Mouse (Mus musculus) thymus, adult 2 months (tissue): ENCODE data around the gene Gal. TPM values are rescaled to one million over a fixed set of nuclear protein-coding genes. Genes with fewer than 3 reads are reported as not detected.

Experiments used
- DNase-seq: peaks from one replicate; pipeline ENCODE4 v3.0.0; 2021
- H3K27ac ChIP-seq: fragments of 200-500 bp; 2 replicates; pipeline ENCODE4 v1.5.1; 2012; ENCODE audit warnings: low read length, control low read depth; ENCODE audit not compliant: control insufficient read depth, insufficient read depth
- H3K27me3 ChIP-seq: fragments of 200-500 bp; 2 replicates; pipeline ENCODE4 v1.6.1; 2012; ENCODE audit warnings: mild to moderate bottlenecking, low read length, moderate library complexity, mixed read lengths; ENCODE audit not compliant: control insufficient read depth, insufficient read depth
- H3K36me3 ChIP-seq: fragments of 200-500 bp; 2 replicates; pipeline ENCODE4 v1.6.1; 2012; ENCODE audit warnings: mild to moderate bottlenecking, low read length, moderate library complexity; ENCODE audit not compliant: control insufficient read depth, insufficient read depth
- H3K4me1 ChIP-seq: fragments of 200-500 bp; replicated peaks from 2 replicates; pipeline ENCODE4 v1.6.1; 2012; ENCODE audit warnings: low read length; ENCODE audit not compliant: control insufficient read depth, insufficient read depth
- H3K4me3 ChIP-seq: fragments of 200-500 bp; 2 replicates; pipeline ENCODE4 v1.5.1; 2012; ENCODE audit warnings: mild to moderate bottlenecking, low read length, control low read depth, moderate library complexity; ENCODE audit not compliant: control insufficient read depth, insufficient read depth
- CTCF ChIP-seq: fragments of 200-500 bp; IDR thresholded peaks from 2 replicates; pipeline ENCODE4 v1.5.1; 2012; ENCODE audit warnings: mild to moderate bottlenecking, control low read depth, low read length, moderate library complexity, borderline replicate concordance; ENCODE audit not compliant: control insufficient read depth, poor library complexity, insufficient read depth; ENCODE audit errors: extremely low read depth
- POLR2A ChIP-seq: fragments of 200-500 bp; IDR thresholded peaks from 2 replicates; pipeline ENCODE4 v1.6.1; 2012; ENCODE audit warnings: mild to moderate bottlenecking, low read length, control low read depth, moderate library complexity; ENCODE audit not compliant: control insufficient read depth, poor library complexity, insufficient read depth; ENCODE audit errors: extremely low read depth
- WGBS: fragments of 180-500 bp; shearing (Covaris S2); methylation state at CpG from one replicate; pipeline ENCODE4 v1.1.7; 2018; 5-methylcytosine and 5-hydroxymethylcytosine counted together
- polyA plus RNA-seq: library from polyadenylated mRNA; depleted of rRNA; stranded (reverse); fragments of >200 nt; gene quantifications from 2 replicates; pipeline ENCODE4 v1.2.3, GENCODE M21; 2012; rRNA removed

Gene Gal
- polyA plus RNA-seq, 1 experiment, result 3.4 TPM

- no peaks in the 10 kb centered on the region; the same call in 1 of the 2 replicates for H3K36me3 ChIP-seq
- no peak for DNase-seq
- no peak overlapping the region for H3K4me3 ChIP-seq
- no peak overlapping the region for H3K27ac ChIP-seq
- no peak for TF ChIP-seq POLR2A
- TF ChIP-seq CTCF, result no peak
- no peaks in the 10 kb centered on the region for H3K27me3 ChIP-seq
- no peaks in the 10 kb centered on the region for H3K4me1 ChIP-seq
- WGBS, result 97% methylated on average over 3 of the region's 3 CpGs
Observed at GRCm38 (mm10) chr19:3365089-3365488, 49.3 kb downstream of the Gal start.

- TF ChIP-seq POLR2A (no peak), CTCF (no peak)
- DNase-seq, result no peak
- 97% methylated on average over 4 of the region's 4 CpGs for WGBS
- Histone ChIP-seq H3K27ac (no peak overlapping the region), H3K4me1 (no peaks in the 10 kb centered on the region), H3K4me3 (no peak overlapping the region), H3K27me3 (no peaks in the 10 kb centered on the region), H3K36me3 (no peaks in the 10 kb centered on the region; the same call in 1 of the 2 replicates)
Observed at GRCm38 (mm10) chr19:3363510-3363909, 50.8 kb downstream of the Gal start.

Other genes starting within 250 kb of the Gal start
- 57.8 and 58.7 TPM in 2 replicates for gene Mrpl21, start 131.6 kb downstream of the Gal start, polyA plus RNA-seq
- gene Ighmbp2, start 131.5 kb downstream of the Gal start, polyA plus RNA-seq, result 16.9 and 17.8 TPM in 2 replicates
- 69.6 and 75.7 TPM in 2 replicates for gene Cpt1a, start 92.2 kb downstream of the Gal start, polyA plus RNA-seq
- gene Tesmin, start 25.7 kb downstream of the Gal start, polyA plus RNA-seq, result 0.62 and 0.85 TPM in 2 replicates
- gene Ppp6r3, start 161.2 kb upstream of the Gal start, polyA plus RNA-seq, result 97.4 and 109 TPM in 2 replicates